Mouse (Mus musculus): ENCODE results near the gene Gm3194.
"Not testable (repeated sequence)": the region's sequence is repeated elsewhere in the genome, so short reads cannot be mapped to it uniquely, and the experiment has no call there.

Gene Gm3194

GRCm38 (mm10) chr14:5455367-5455766 lies at the start of gene Gm3194:
Gm3194 (minus strand) TSS chr14:5455467.
- DNase-seq (ENCODE audit: low read depth in 1 of 2, low spot score in 2 of 2), result not testable (repeated sequence)

- not testable (repeated sequence) for DNase-seq (ENCODE audit: low read depth in 1 of 2, low spot score in 2 of 2)
These were observed 46.1 kb upstream of the Gm3194 start, which contains the start of gene Gm3488 for GRCm38 (mm10) chr14:5501374-5501773. Gm3488 (plus strand) TSS chr14:5501674.

GRCm38 (mm10) chr14:5483907-5484306 lies 28.6 kb upstream of the Gm3194 start, which contains the start of gene Gm3187:
Gm3187 (plus strand) TSS chr14:5484207.
- DNase-seq (ENCODE audit: low read depth in 1 of 2, low spot score in 2 of 2), result not testable (repeated sequence)

GRCm38 (mm10) chr14:5477730-5478129 lies 22.5 kb upstream of the Gm3194 start, which contains the start of gene Gm8246:
Gm8246 (minus strand) TSS chr14:5477830.
- not testable (repeated sequence) for DNase-seq (ENCODE audit: low read depth in 1 of 2, low spot score in 2 of 2)

GRCm38 (mm10) chr14:5460469-5460868 lies 5.2 kb upstream of the Gm3194 start:
- not testable (repeated sequence) for DNase-seq (ENCODE audit: low read depth in 1 of 2, low spot score in 2 of 2)

DNA sequence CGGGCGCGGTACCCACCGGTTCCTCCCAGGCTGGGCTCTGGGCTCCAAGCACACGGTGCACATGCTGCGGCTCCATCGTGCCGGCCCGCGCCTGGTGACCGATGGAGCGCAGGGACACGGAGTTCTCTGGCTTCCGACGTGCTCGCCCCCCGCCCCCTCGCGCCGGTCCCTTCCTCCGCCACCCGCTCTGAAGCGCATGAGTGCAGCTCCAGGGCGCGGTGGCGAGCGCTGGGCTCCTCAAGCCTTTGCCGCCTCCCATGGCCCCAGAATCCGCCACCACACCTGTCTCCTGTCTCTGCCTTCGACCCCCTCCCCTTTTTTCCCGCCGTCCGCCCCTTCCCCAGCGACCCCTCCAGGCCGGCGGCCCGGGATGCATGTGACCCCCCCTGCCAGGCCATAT lies 66.3 kb downstream of the Gm3194 start, which contains the start of gene Gm3500:
Gene Gm3500, minus strand, starts transcription at position 101 of the 400 bp plus-strand sequence.
- not testable (repeated sequence) for DNase-seq (ENCODE audit: low read depth in 1 of 2, low spot score in 2 of 2)

All from monocyte, adult 2 months (primary cell).